Mouse (Mus musculus) left cerebral cortex, adult 18-20 months (tissue): ENCODE results near the gene 4933424G06Rik. TPM values are rescaled to one million over a fixed set of nuclear protein-coding genes. Genes with fewer than 3 reads are reported as not detected.

ENCODE experiments used
- DNase-seq, 2 experiments: peaks; one replicate each; pipeline ENCODE4 v3.0.0; 2021 to 2022; ENCODE audit warnings: low spot score in 2 of 2, mixed read lengths in 1 of 2
- total RNA-seq, 2 experiments: library from RNA; stranded (reverse); gene quantifications; 2 replicates each; pipeline ENCODE4 v1.2.3; 2021

The 4933424G06Rik gene
- total RNA-seq, 2 experiments from 2014 or later, result 1.5 TPM; not detected in 1

DNA sequence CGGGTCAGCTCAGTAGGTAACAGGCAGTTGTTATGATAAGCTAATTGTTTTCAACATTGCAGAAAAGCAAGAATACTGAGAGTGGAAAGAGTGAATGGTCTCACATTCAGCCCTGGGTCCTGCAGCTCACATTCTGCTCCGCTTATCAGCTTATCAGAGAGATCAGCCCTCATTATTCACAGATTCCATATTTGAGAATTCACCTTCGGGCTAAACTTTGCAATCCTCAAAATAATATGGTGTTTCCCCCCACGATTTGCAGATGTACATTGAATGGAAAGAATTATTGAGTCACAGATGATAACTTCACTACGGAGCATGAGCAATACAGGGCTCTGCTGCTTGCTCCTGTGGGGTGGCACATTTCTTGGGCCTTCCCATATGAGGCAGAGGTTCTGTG lies 58.8 kb downstream of the 4933424G06Rik start:
- DNase-seq, result no peak

DNA sequence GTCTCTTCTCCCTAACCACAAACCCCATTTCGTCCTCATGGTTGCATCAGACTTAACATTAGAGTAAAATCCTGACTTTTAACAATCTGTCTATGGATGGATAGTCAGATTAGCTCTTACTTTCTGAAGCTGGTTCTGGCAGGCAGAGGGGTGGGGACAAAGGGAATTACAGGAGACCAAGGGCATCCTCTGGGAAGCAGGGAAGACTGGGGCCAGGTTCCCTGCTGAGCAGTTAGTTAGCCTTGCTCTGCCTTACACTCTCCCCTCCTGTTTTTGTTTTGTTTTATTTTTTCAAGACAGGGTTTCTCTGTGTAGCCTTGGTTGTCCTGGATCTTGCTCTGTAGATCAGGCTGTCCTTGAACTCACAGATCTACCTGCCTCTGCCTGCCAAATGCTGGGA lies 60.0 kb downstream of the 4933424G06Rik start:
- DNase-seq, result no peak

DNA sequence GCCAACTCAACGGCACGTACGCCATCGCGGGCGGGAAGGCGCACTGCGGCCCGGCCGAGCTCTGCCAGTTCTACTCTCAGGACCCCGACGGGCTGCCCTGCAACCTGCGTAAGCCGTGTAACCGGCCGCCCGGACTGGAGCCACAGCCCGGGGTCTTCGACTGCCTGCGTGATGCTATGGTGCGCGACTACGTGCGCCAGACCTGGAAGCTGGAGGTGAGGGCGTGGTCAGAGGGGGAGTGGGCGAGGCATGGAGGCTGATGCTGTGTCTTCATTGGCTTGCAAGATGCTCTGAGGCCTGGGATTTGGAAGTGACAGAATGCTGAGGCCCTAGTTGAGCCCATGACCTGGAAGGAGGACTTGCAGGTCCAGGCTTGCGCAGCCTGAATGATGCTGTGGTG lies 61.0 kb downstream of the 4933424G06Rik start:
- DNase-seq, result no peak

DNA sequence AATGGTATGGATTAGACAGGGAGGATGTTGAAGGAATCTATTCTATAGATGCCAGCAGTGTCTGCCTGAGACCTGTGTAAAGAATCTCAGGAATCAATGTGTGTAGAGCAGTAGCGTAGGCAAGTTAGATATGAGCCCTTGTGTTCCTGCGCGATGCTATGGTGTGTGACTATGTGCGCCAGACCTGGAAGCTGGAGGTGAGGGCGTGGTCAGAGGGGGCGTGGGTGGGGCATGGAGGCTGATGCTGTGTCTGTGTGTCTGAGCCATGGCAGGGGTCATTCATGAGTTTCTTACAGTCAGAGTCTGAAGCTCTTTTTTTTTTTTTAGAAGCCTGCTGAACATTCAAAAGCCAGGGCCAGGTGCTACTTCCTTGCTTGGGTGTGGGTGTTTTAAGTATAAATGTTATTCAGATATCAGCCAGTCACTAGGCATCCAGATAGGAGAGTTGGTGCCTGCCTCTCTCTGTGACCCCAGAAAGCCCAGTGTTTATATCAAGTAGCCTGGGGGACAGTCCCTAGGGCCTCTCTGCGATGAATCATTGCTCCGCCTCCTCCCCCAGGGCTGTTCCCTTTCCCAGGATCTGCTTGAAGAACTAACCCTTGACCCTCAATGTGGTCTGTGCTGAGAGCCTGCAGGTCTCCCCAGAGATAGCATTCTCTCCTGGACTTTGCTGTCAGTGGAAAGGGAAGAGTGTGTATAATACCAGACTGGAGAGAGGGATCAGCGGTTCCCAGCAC lies 62.4 kb downstream of the 4933424G06Rik start:
- no peak for DNase-seq

DNA sequence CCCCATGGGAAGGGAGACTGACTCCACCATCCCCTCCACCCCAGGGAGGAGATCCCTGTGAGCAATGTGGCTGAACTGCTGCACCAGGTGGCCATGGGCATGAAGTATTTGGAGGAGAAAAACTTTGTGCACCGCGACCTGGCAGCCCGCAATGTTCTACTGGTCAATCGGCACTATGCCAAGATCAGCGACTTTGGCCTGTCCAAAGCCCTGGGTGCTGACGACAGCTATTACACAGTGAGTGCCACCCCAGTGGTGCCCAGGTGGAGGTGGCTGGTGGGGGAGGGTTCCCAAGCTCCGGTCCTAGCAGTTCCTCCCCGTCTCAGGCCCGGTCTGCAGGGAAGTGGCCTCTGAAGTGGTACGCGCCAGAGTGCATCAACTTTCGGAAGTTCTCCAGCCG lies 70.8 kb downstream of the 4933424G06Rik start:
- DNase-seq, result no peak

DNA sequence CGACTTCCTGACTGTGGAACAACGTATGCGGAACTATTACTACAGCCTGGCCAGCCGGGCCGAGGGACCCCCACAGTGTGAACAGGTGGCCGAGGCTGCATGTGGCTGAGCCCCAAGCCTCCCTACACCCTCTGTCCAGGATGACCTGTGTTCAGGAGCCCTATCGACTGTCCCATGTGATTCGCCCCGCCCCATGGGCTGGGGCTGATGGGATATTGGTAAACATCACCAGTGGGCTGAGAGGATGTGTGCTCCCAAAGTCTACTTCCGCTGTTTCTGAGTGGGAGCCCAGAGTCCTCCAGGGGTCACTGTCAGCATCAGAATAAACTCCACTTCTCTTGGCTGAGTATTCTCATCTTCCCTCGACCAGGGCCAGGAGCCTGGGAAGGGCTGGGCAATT lies 72.5 kb downstream of the 4933424G06Rik start:
- no peak for DNase-seq

DNA sequence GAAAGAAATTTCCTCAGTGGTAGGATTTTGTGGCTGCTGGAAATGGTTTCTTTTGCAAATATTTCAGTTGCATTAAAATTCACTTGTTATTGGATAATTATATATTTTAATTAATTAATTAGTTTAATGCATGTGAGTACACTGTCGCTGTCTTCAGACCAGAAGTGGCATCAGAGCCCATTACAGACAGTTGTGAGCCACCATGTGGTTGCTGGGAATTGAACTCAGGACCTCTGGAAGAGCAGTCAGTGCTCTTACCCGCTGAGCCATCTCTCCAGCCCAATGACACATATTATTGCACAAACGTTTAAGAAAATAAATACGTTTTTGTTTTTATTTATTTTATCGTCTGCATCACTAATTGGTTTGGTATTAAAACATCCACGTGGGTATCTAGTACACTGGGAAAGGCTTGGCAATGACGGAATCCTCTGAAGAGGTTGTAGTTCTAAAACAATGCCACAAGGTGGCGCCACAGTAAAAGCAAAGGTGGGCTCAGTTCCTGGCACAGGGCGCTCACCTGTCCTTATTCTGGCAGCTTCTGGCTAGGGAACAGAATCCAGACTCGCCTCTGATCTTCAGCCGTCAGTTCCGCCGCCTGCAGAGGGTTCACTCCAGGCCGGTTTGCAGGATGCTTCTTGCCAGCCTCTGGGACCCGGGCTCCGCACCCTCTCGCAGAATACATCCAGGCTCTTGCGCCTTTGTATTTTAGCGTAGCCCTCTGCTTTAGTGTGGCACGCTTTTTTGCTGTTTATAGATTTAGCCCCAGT lies 74.6 kb downstream of the 4933424G06Rik start:
- DNase-seq, result peak; percentile 86 to 91

DNA sequence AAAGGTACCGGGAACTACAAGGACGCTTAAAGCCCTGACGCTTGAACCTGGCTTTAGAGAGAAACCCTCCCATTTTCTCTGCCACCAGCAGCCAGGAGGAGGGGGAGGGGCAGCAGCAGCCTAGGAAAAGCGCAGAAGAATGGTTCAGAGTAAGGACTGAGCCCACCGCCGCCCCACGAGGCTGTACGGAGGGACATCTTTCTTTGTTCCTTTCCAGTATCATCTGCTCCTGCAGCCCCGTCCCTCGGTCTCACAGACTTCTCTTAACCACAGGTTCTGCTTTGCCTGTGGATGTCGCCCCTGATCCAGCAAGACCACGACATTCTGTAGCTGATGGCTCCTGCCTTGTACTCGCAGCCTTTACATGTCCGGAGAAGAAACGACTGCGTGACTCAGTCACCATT lies 75.3 kb downstream of the 4933424G06Rik start:
- peak; percentile 41 to 44 for DNase-seq

DNA sequence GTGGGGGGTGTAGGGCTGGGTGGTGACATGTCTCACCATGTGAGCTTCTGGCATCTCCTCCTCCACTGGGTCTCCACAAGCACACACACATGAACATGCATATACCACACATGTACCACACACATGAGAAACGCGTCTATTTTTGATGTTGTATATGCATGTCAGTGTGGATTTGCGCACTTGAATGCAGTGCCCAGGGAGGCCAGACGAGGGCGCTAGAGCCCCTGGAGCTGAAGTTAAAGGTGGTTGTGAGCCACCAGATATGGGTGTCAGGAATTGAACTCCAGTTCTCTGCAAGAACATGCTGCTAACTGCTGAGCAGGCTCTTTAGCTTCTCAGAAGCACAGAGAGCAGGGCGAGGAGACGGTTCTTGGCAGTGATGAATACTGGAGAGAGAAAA lies 76.4 kb downstream of the 4933424G06Rik start:
- no peak for DNase-seq

DNA sequence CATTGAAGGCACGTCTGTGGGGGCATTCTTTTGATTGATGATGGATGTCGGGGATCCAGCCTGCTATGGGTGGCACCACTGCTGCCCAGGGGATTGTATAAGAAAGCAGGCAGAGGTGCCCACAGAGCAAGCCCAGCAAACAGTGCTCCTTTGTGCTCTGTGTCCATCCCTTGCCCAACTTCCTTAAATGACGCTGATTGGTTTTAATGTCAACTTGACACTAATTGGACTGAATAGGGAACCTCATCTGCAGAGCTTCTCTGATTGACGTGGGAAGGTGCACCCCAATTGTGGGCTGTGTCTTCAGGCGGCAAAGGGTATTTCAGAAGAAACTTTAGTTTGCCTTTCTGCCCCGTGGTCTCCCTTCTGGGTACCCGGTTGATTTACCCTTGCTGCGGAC lies 79.5 kb downstream of the 4933424G06Rik start:
- no peak for DNase-seq

DNA sequence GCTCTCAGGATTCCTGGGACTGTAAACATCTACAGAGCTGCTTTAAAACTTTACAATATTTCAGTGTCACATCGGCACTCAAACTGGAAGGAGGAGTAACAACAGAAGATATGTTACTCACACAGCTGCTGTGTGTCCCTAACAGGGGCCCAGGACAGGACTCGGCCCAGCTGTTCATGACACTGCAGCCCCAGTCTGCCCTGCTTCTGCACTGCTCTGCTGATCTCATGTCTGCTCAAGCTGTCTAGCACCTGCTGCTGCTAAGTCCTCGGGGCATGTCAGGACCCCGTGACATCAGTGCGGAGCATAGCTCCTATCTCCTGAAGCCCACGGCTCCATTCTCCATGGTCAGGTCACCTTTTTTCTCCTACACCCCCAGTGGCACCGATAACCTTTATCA lies 86.8 kb downstream of the 4933424G06Rik start:
- no peak for DNase-seq

DNA sequence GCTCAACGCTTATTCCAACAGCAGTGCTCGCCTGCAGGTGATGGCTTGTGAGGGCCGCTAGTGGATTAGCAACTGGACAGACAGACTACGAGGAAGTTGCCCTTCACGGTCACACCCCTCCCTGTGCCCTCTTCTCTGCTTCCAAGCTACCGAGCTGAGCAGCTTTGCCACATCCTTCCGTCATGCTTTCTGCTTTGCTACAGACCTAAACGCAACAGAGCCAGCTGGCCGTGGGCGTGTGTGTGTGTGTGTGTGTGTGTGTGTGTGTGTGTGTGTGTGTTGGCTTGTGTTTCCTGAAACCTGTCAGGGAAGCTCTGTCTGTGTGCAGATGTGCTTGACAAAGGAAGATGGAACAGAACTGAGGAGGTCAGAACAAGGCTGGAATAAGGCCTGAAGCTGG lies 87.5 kb downstream of the 4933424G06Rik start:
- peak; percentile 63 to 68 for DNase-seq

DNA sequence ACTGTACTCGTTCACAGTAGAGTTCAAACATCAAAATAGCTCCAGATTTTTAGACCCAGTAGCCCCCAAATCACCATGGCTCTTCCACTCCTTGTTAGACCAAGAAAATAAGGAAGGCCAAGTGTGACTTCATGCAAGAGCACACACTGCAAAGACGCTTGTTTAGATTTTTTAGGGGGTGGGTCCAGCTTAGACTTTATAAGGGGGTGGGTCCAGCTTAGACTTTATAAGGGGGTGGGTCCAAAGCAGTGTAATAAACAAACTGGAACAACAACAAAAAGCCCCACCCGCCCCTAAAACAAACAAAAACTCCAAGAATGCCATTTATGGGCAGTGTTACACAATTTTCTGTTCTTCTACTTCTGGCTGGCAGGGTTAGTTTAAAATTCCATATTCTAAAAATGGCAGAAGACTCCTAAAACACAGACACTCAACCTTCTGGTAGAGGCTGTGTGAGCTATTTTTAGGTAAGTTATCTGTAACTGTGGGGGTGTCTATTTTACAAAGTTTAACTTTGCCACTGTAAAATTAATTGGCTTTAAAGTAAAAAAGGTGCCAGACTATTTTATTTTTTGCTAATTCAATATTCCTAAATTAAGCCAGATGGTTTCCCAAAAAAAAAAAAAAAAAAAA lies 90.5 kb downstream of the 4933424G06Rik start:
- no peak for DNase-seq

DNA sequence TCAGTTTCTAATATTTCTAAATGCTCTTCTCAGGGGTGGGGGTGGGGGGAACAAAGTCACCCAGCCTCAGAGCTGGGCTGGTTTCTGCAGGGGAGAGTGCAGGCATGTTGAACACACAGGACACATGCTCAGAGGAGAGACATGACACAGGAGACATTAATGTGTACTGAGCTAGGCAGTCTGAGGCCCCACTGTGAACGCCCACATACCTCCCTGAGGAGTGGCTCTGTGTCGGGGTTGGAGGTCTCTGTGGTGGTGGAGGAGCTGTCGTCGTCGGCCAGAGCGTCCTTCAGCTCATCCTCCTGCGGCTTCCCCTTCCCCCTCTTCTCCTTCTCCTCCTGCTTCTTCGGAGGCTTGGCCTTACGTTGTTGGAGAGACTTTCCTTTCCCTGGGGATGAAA lies 94.3 kb downstream of the 4933424G06Rik start:
- no peak for DNase-seq

DNA sequence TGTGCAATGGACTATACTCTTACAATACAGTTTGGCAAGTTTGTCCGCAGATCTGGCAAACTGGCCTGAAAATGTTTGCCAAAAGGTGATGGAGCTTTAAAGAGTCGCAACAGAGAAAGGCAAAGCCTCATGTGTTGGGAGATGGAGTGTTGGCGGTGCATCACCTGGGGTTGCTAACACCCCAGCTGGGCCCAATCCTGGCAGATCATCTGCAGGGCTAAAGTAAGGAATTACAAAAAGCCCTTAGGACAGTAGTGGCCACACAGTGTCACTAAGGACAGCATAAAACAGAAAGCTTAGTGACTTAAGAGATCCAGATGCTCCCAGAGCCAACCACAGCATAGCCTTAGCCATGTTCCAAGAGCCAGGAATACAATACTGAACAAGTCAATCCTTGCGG lies 94.9 kb downstream of the 4933424G06Rik start:
- no peak for DNase-seq

DNA sequence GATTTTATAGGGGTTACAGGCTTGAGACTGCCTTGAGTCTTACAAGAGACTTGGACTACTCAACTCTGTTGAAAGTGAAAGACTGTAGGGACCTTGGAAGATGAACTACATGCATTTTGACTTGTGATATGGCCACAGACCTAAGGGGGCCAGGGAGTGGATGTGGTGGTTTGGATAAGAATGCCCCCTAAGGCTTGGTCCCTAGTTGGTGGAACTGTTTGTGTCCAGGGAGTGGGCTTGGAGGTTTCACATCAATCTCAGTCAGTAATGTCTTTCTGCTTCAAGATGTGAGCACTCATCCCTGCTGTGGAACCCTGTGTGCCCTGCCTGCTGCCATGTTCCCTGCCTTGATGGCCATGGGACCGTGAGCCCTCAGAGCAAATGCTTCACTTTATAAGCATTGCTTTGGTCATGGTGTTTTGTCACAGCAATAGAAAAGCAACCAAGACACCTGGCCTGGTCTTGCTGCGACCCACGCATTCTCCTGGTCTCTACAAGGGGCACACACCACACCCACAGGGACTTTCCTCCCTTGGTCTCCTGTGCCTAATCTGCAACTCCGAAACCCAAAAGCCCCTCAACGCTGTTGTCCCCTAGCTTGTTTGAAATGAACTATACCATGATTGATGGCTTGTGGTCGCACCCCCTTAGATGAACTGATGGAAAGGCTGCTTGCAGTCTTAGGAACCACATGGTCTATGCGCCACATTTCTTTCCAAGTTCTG lies 96.4 kb downstream of the 4933424G06Rik start:
- no peak for DNase-seq

DNA sequence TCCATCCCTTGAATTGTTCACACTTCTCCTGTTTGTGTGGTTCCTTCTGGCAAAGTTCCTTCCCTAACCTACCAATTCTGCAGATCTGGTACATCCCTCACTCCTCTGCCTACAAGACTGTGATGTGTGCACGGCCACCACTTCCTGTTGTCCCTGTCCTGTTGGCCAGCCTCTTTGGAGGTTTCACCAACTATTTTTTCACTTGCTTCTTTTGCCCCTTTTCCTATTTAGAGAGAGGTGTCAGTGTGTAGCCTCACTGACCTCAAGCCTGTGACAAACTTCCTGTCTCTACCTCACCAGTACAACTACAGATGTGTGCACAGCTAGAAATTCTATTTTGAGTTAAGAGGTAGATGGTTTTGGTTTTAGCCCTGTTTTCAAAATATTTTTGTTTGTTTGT lies 97.1 kb downstream of the 4933424G06Rik start:
- no peak for DNase-seq
